ENCODE assay signal across 27 mouse cellular contexts in the genomic region with DNA sequence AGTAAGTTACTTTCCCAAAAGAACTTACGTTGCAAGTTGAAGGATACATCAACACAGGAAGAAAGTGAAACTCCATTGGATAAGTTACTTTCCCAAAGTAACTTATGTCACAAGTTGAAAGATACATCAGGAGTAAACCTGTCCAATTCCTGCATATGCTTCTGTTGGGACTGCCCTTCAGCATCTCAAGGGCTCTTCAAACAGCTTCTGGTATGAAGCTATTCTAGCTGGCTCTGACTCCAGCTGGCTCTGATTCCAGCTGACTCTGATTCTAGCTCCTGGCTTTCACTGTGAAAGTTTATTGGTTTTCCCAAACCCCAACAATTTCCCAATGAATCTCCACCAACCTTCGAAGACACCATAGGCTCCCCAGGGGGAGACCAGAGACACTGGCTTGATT. TPM values are rescaled to one million over a fixed set of nuclear protein-coding genes. Genes with fewer than 3 reads are reported as not detected.
DNase-seq lines count a peak whose midpoint lies in the region; ATAC-seq and TF ChIP-seq lines count a peak whose summit lies in the region.
"Had no signal": no experiment of that assay in that cellular context is flagged by ENCODE, and none has a peak within 500 bp of the region (broad histone marks: within the 10 kb centered on the region; RNA-seq: fewer than 3 reads in every experiment).

No protein-coding gene starts in this region.

- no peaks in the 10 kb centered on the region for H3K9me3 ChIP-seq in lung, embryonic 14.5 days (ENCODE audit: low read depth, low read length)
- H3K9me3 ChIP-seq in lung, postnatal 0 days (ENCODE audit: low read length), result no peaks in the 10 kb centered on the region
- no peaks in the 10 kb centered on the region for H3K9me3 ChIP-seq in midbrain, postnatal 0 days (ENCODE audit: low read length)
- H3K9me3 ChIP-seq in midbrain, embryonic 15.5 days, result no peaks in the 10 kb centered on the region
- H3K9me3 ChIP-seq: embryonic facial prominence, embryonic 13.5 days; embryonic facial prominence, embryonic 15.5 days; forebrain, embryonic 10.5 days; forebrain, embryonic 12.5 days had no signal

- intact Hi-C loops in gastrocnemius, adult 2 months (cut with DNase I), result no loop called here

- H3K27ac ChIP-seq in lung, embryonic 14.5 days (ENCODE audit: low read depth), result no peak overlapping the region
- H3K27ac ChIP-seq in lung, postnatal 0 days (ENCODE audit: low read length), result no peak overlapping the region
- no peak overlapping the region for H3K27ac ChIP-seq in midbrain, postnatal 0 days (ENCODE audit: low read depth, low read length)
- no peak overlapping the region for H3K27ac ChIP-seq in gastrocnemius, adult 2 months
- no peak overlapping the region for H3K27ac ChIP-seq in midbrain, embryonic 15.5 days
- H3K27ac ChIP-seq: embryonic facial prominence, embryonic 13.5 days; embryonic facial prominence, embryonic 15.5 days; forebrain, embryonic 10.5 days; forebrain, embryonic 12.5 days had no signal

- ATAC-seq in lung, embryonic 14.5 days (ENCODE audit: insufficient read depth), result no peak
- peak; percentile 80 for ATAC-seq in lung, postnatal 0 days
- no peak for ATAC-seq in midbrain, postnatal 0 days (ENCODE audit: low FRiP score)
- ATAC-seq in midbrain, embryonic 15.5 days (replicated peaks), result no peak
- ATAC-seq: forebrain, embryonic 14.5 days had no signal

- no peaks in the 10 kb centered on the region for H3K27me3 ChIP-seq in lung, embryonic 14.5 days (ENCODE audit: insufficient read depth, low read length)
- no peaks in the 10 kb centered on the region for H3K27me3 ChIP-seq in lung, postnatal 0 days (replicated peaks; ENCODE audit: insufficient read depth, low read length)
- H3K27me3 ChIP-seq in midbrain, postnatal 0 days (ENCODE audit: insufficient read depth, low read length), result no peaks in the 10 kb centered on the region
- no peaks in the 10 kb centered on the region for H3K27me3 ChIP-seq in midbrain, embryonic 15.5 days (replicated peaks)
- H3K27me3 ChIP-seq: embryonic facial prominence, embryonic 13.5 days; embryonic facial prominence, embryonic 15.5 days; forebrain, embryonic 12.5 days had no signal

- TF ChIP-seq EP300 in lung, postnatal 0 days (IDR thresholded peaks at IDR 0.05), result no peak; the same call in 1 of the 2 replicates

- H3K4me1 ChIP-seq in lung, embryonic 14.5 days (ENCODE audit: insufficient read depth), result no peaks in the 10 kb centered on the region
- H3K4me1 ChIP-seq in lung, postnatal 0 days (ENCODE audit: insufficient read depth, low read depth, low read length), result no peaks in the 10 kb centered on the region
- no peaks in the 10 kb centered on the region for H3K4me1 ChIP-seq in midbrain, postnatal 0 days (ENCODE audit: insufficient read depth, low read length)
- H3K4me1 ChIP-seq in midbrain, embryonic 15.5 days, result no peaks in the 10 kb centered on the region
- H3K4me1 ChIP-seq: embryonic facial prominence, embryonic 13.5 days; embryonic facial prominence, embryonic 15.5 days; forebrain, embryonic 10.5 days; forebrain, embryonic 12.5 days had no signal

- H3K4me2 ChIP-seq in lung, embryonic 14.5 days, result no peak overlapping the region
- no peak overlapping the region for H3K4me2 ChIP-seq in lung, postnatal 0 days (replicated peaks; ENCODE audit: low read depth, low read length)
- H3K4me2 ChIP-seq in midbrain, postnatal 0 days (ENCODE audit: low read depth, low read length, poor library complexity, severe bottlenecking), result no peak overlapping the region
- no peak overlapping the region for H3K4me2 ChIP-seq in midbrain, embryonic 15.5 days
- H3K4me2 ChIP-seq: embryonic facial prominence, embryonic 13.5 days; embryonic facial prominence, embryonic 15.5 days; forebrain, embryonic 12.5 days had no signal

- no peaks in the 10 kb centered on the region for H3K36me3 ChIP-seq in lung, embryonic 14.5 days (ENCODE audit: insufficient read depth)
- H3K36me3 ChIP-seq in lung, postnatal 0 days (ENCODE audit: insufficient read depth, low read length), result no peaks in the 10 kb centered on the region
- H3K36me3 ChIP-seq in midbrain, postnatal 0 days (ENCODE audit: insufficient read depth, low read length), result no peaks in the 10 kb centered on the region
- no peaks in the 10 kb centered on the region for H3K36me3 ChIP-seq in midbrain, embryonic 15.5 days (replicated peaks)
- H3K36me3 ChIP-seq: embryonic facial prominence, embryonic 13.5 days; embryonic facial prominence, embryonic 15.5 days; forebrain, embryonic 10.5 days; forebrain, embryonic 12.5 days had no signal

- WGBS in lung, embryonic 14.5 days, result 65% methylated on average over 2 of the region's 2 CpGs
- WGBS in lung, postnatal 0 days, result 63% methylated on average over 2 of the region's 2 CpGs
- WGBS in midbrain, postnatal 0 days, result 81% methylated on average over 2 of the region's 2 CpGs
- WGBS in midbrain, embryonic 15.5 days, result 84% methylated on average over 2 of the region's 2 CpGs

- no peak for TF ChIP-seq CTCF in lung, embryonic 14.5 days (IDR thresholded peaks at IDR 0.05; ENCODE audit: low read depth)
- no peak for TF ChIP-seq CTCF in lung, postnatal 0 days (IDR thresholded peaks at IDR 0.05)
- TF ChIP-seq CTCF in midbrain, postnatal 0 days (IDR thresholded peaks at IDR 0.05), result no peak
- no peak for TF ChIP-seq CTCF in gastrocnemius, adult 2 months (IDR thresholded peaks at IDR 0.05)

- no peak overlapping the region for H3K4me3 ChIP-seq in lung, embryonic 14.5 days (ENCODE audit: low read depth, low read length)
- H3K4me3 ChIP-seq in lung, postnatal 0 days (ENCODE audit: low read depth, low read length), result no peak overlapping the region
- H3K4me3 ChIP-seq in midbrain, postnatal 0 days (ENCODE audit: low read depth, low read length), result no peak overlapping the region
- H3K4me3 ChIP-seq in gastrocnemius, adult 2 months, result no peak overlapping the region
- no peak overlapping the region for H3K4me3 ChIP-seq in midbrain, embryonic 15.5 days
- H3K4me3 ChIP-seq: embryonic facial prominence, embryonic 13.5 days; embryonic facial prominence, embryonic 15.5 days; erythroblast, embryonic 14.5 days; forebrain, embryonic 10.5 days; forebrain, embryonic 12.5 days had no signal

- peak; percentile 23 for DNase-seq in lung, embryonic 14.5 days
- DNase-seq in lung, postnatal 4 days, result no peak
- DNase-seq in lung, postnatal 0 days (ENCODE audit: low spot score), result peak; percentile 73
- DNase-seq in lung, postnatal 10 days, result peak; percentile 24
- peak; percentile 29 for DNase-seq in lung, postnatal 25 days (ENCODE audit: low spot score)
- DNase-seq in midbrain, postnatal 0 days (ENCODE audit: low spot score), result no peak
- no peak for DNase-seq in gastrocnemius, adult 2 months
- DNase-seq: adrenal gland, adult 2 months; adrenal gland, postnatal 10 days; adrenal gland, postnatal 25 days; cerebellum, adult 11 months; cerebellum, adult 18-20 months; cerebellum, adult 8-10 months; cerebellum, adult 9-11 months; cerebellum, postnatal 14 days; cerebellum, postnatal 36 days; embryo, embryonic 11 days had no signal

- no peak overlapping the region for H3K9ac ChIP-seq in lung, embryonic 14.5 days
- no peak overlapping the region for H3K9ac ChIP-seq in lung, postnatal 0 days (replicated peaks; ENCODE audit: low read depth)
- no peak overlapping the region for H3K9ac ChIP-seq in midbrain, postnatal 0 days (replicated peaks; ENCODE audit: low read length, poor library complexity, severe bottlenecking)
- H3K9ac ChIP-seq in midbrain, embryonic 15.5 days, result no peak overlapping the region
- H3K9ac ChIP-seq: embryonic facial prominence, embryonic 13.5 days; embryonic facial prominence, embryonic 15.5 days; forebrain, embryonic 12.5 days had no signal

RNA-seq across cellular contexts. Expression of a gene that starts 27.2 kb away (rescaled TPM):
- polyA plus RNA-seq in lung, embryonic 14.5 days (2014; fragmentation: Nextera tagmentation; extraction: Ambion mirVana), result not detected in 2 replicates
- not detected in 2 replicates for polyA plus RNA-seq in lung, postnatal 0 days (2015; fragmentation: Nextera tagmentation; extraction: Ambion mirVana)
- total RNA-seq in midbrain, postnatal 0 days (2014; rRNA removed), result 7.9 and 8.3 TPM in 2 replicates
- 4.0 and 4.7 TPM in 2 replicates for polyA plus RNA-seq in midbrain, postnatal 0 days (2015; fragmentation: Nextera tagmentation; extraction: Ambion mirVana)
- total RNA-seq in gastrocnemius, adult 2 months (2021), result not detected
- polyA plus RNA-seq in midbrain, embryonic 15.5 days (2015; fragmentation: Nextera tagmentation; extraction: Ambion mirVana), result 5.0 and 5.9 TPM in 2 replicates
- total RNA-seq: common myeloid progenitor, adult 5-6 weeks; ES-E14; MEL had no signal
- polyA plus RNA-seq: embryonic facial prominence, embryonic 15.5 days; erythroblast, embryonic 14.5 days; forebrain, embryonic 10.5 days had no signal

Comparison
In these comparisons a context has a peak if more than half of its experiments do, and no peak if none do; other contexts are left out.
1. DNase-seq: peak in lung, embryonic 14.5 days (single experiment), lung, postnatal 0 days (single experiment), lung, postnatal 10 days (single experiment) and lung, postnatal 25 days (single experiment); none in lung, postnatal 4 days (0 of 2), midbrain, postnatal 0 days (single experiment) and gastrocnemius, adult 2 months (single experiment).